Mouse (Mus musculus): ENCODE results near the gene Smtnl2. TPM values are rescaled to one million over a fixed set of nuclear protein-coding genes. Genes with fewer than 3 reads are reported as not detected.

Gene Smtnl2
- polyA plus RNA-seq, 1 experiment from 2014 or later = 8.0 TPM

- Histone ChIP-seq H3K27ac (replicated peaks; ENCODE audit: low read depth, low read length) (no peak overlapping the region), H3K9me3 (replicated peaks; ENCODE audit: control insufficient read depth, low read length) (no peaks in the 10 kb centered on the region), H3K36me3 (replicated peaks; ENCODE audit: control insufficient read depth, insufficient read depth, low read depth, low read length) (no peaks in the 10 kb centered on the region), H3K9ac (replicated peaks; ENCODE audit: low read length) (no peak overlapping the region), H3K4me2 (ENCODE audit: low read depth, low read length) (no peak overlapping the region), H3K4me1 (ENCODE audit: control insufficient read depth, insufficient read depth, low read length) (peaks cover 4% of the 10 kb centered on the region), H3K4me3 (ENCODE audit: low read depth, low read length) (no peak overlapping the region), H3K27me3 (ENCODE audit: control insufficient read depth, insufficient read depth, low read length) (no peaks in the 10 kb centered on the region)
- WGBS = 75% methylated on average over 7 of the region's 7 CpGs
- DNase-seq (ENCODE audit: low spot score) = no peak
- no peak for ATAC-seq (replicated peaks; ENCODE audit: insufficient number of reproducible peaks, low FRiP score, low TSS enrichment, low read depth)
Observed at GRCm38 (mm10) chr11:72413016-72413415, 1.5 kb upstream of the Smtnl2 start.

- no peak overlapping the region for H3K27ac ChIP-seq (replicated peaks; ENCODE audit: low read depth, low read length)
- H3K4me2 ChIP-seq (ENCODE audit: low read depth, low read length) = peak overlapping the region; percentile 95
- no peaks in the 10 kb centered on the region for H3K9me3 ChIP-seq (replicated peaks; ENCODE audit: control insufficient read depth, low read length)
- ATAC-seq (replicated peaks; ENCODE audit: insufficient number of reproducible peaks, low FRiP score, low TSS enrichment, low read depth) (no peak), DNase-seq (ENCODE audit: low spot score) (no peak)
- peak overlapping the region; percentile 64 for H3K4me3 ChIP-seq (ENCODE audit: low read depth, low read length)
- no peaks in the 10 kb centered on the region for H3K27me3 ChIP-seq (ENCODE audit: control insufficient read depth, insufficient read depth, low read length)
- 0 out of 2 replicates have a peak, but pooled peaks cover 2% of the 10 kb centered on the region for H3K4me1 ChIP-seq (ENCODE audit: control insufficient read depth, insufficient read depth, low read length)
- H3K36me3 ChIP-seq (replicated peaks; ENCODE audit: control insufficient read depth, insufficient read depth, low read depth, low read length) = no peaks in the 10 kb centered on the region
- WGBS = 32% methylated on average over 9 of the region's 9 CpGs
- H3K9ac ChIP-seq (replicated peaks; ENCODE audit: low read length) = no peak overlapping the region
Observed at GRCm38 (mm10) chr11:72411945-72412344, 432 bp upstream of the Smtnl2 start.

GRCm38 (mm10) chr11:72410521-72411092 lies 906 bp downstream of the Smtnl2 start:
- 0 out of 2 replicates have a peak, but pooled peaks have one; percentile 8 for ATAC-seq (replicated peaks; ENCODE audit: insufficient number of reproducible peaks, low FRiP score, low TSS enrichment, low read depth)
- no peak overlapping the region for H3K27ac ChIP-seq (replicated peaks; ENCODE audit: low read depth, low read length)

GRCm38 (mm10) chr11:72409649-72410385 lies 1.7 kb downstream of the Smtnl2 start:
- no peak overlapping the region for H3K4me3 ChIP-seq (ENCODE audit: low read depth, low read length)
- H3K27me3 ChIP-seq (ENCODE audit: control insufficient read depth, insufficient read depth, low read length) = no peaks in the 10 kb centered on the region
- H3K9ac ChIP-seq (replicated peaks; ENCODE audit: low read length) = no peak overlapping the region
- H3K9me3 ChIP-seq (replicated peaks; ENCODE audit: control insufficient read depth, low read length) = no peaks in the 10 kb centered on the region
- H3K27ac ChIP-seq (replicated peaks; ENCODE audit: low read depth, low read length) = no peak overlapping the region
- ATAC-seq (replicated peaks; ENCODE audit: insufficient number of reproducible peaks, low FRiP score, low TSS enrichment, low read depth) (no peak), DNase-seq (ENCODE audit: low spot score) (no peak)
- H3K36me3 ChIP-seq (replicated peaks; ENCODE audit: control insufficient read depth, insufficient read depth, low read depth, low read length) = no peaks in the 10 kb centered on the region
- H3K4me1 ChIP-seq (ENCODE audit: control insufficient read depth, insufficient read depth, low read length) = 0 out of 2 replicates have a peak, but pooled peaks cover 2% of the 10 kb centered on the region
- H3K4me2 ChIP-seq (ENCODE audit: low read depth, low read length) = peak overlapping the region; percentile 95; the same call in 1 of the 2 replicates
- 70% methylated on average over 12 of the region's 12 CpGs for WGBS

More at GRCm38 (mm10) chr11:72410521-72411092, 906 bp downstream of the Smtnl2 start:
- Histone ChIP-seq H3K4me2 (ENCODE audit: low read depth, low read length) (peak overlapping the region; percentile 95), H3K36me3 (replicated peaks; ENCODE audit: control insufficient read depth, insufficient read depth, low read depth, low read length) (no peaks in the 10 kb centered on the region), H3K9me3 (replicated peaks; ENCODE audit: control insufficient read depth, low read length) (no peaks in the 10 kb centered on the region), H3K9ac (replicated peaks; ENCODE audit: low read length) (peak overlapping the region; percentile 10; the same call in 1 of the 2 replicates), H3K27me3 (ENCODE audit: control insufficient read depth, insufficient read depth, low read length) (no peaks in the 10 kb centered on the region), H3K4me3 (ENCODE audit: low read depth, low read length) (peak overlapping the region; percentile 64), H3K4me1 (ENCODE audit: control insufficient read depth, insufficient read depth, low read length) (0 out of 2 replicates have a peak, but pooled peaks cover 2% of the 10 kb centered on the region)
- under 1% methylated on average over 25 of the region's 25 CpGs for WGBS
- DNase-seq (ENCODE audit: low spot score) = peak; percentile 14

- H3K4me3 ChIP-seq (ENCODE audit: low read depth, low read length) = no peak overlapping the region
- H3K4me2 ChIP-seq (ENCODE audit: low read depth, low read length) = no peak overlapping the region
- no peaks in the 10 kb centered on the region for H3K27me3 ChIP-seq (ENCODE audit: control insufficient read depth, insufficient read depth, low read length)
- H3K9ac ChIP-seq (replicated peaks; ENCODE audit: low read length) = no peak overlapping the region
- H3K4me1 ChIP-seq (ENCODE audit: control insufficient read depth, insufficient read depth, low read length) = 0 out of 2 replicates have a peak, but pooled peaks cover 2% of the 10 kb centered on the region
- no peaks in the 10 kb centered on the region for H3K9me3 ChIP-seq (replicated peaks; ENCODE audit: control insufficient read depth, low read length)
- no peak overlapping the region for H3K27ac ChIP-seq (replicated peaks; ENCODE audit: low read depth, low read length)
- ATAC-seq (replicated peaks; ENCODE audit: insufficient number of reproducible peaks, low FRiP score, low TSS enrichment, low read depth) = no peak
- DNase-seq (ENCODE audit: low spot score) = no peak
- no peaks in the 10 kb centered on the region for H3K36me3 ChIP-seq (replicated peaks; ENCODE audit: control insufficient read depth, insufficient read depth, low read depth, low read length)
- WGBS = 59% methylated on average over 9 of the region's 9 CpGs
Observed at GRCm38 (mm10) chr11:72408451-72409170, 2.9 kb downstream of the Smtnl2 start.

GRCm38 (mm10) chr11:72407574-72407973 lies 3.9 kb downstream of the Smtnl2 start:
- Histone ChIP-seq H3K4me1 (ENCODE audit: control insufficient read depth, insufficient read depth, low read length) (0 out of 2 replicates have a peak, but pooled peaks cover 2% of the 10 kb centered on the region), H3K27me3 (ENCODE audit: control insufficient read depth, insufficient read depth, low read length) (no peaks in the 10 kb centered on the region), H3K4me3 (ENCODE audit: low read depth, low read length) (no peak overlapping the region), H3K9me3 (replicated peaks; ENCODE audit: control insufficient read depth, low read length) (no peaks in the 10 kb centered on the region), H3K9ac (replicated peaks; ENCODE audit: low read length) (no peak overlapping the region), H3K4me2 (ENCODE audit: low read depth, low read length) (no peak overlapping the region), H3K27ac (replicated peaks; ENCODE audit: low read depth, low read length) (no peak overlapping the region), H3K36me3 (replicated peaks; ENCODE audit: control insufficient read depth, insufficient read depth, low read depth, low read length) (no peaks in the 10 kb centered on the region)
- WGBS = 13% methylated on average over 7 of the region's 7 CpGs
- ATAC-seq (replicated peaks; ENCODE audit: insufficient number of reproducible peaks, low FRiP score, low TSS enrichment, low read depth) = no peak
- no peak for DNase-seq (ENCODE audit: low spot score)

GRCm38 (mm10) chr11:72407081-72407480 lies 4.4 kb downstream of the Smtnl2 start:
- 19% methylated on average over 3 of the region's 3 CpGs for WGBS
- Histone ChIP-seq H3K27ac (replicated peaks; ENCODE audit: low read depth, low read length) (no peak overlapping the region), H3K4me1 (ENCODE audit: control insufficient read depth, insufficient read depth, low read length) (0 out of 2 replicates have a peak, but pooled peaks cover 2% of the 10 kb centered on the region), H3K9me3 (replicated peaks; ENCODE audit: control insufficient read depth, low read length) (no peaks in the 10 kb centered on the region), H3K4me3 (ENCODE audit: low read depth, low read length) (no peak overlapping the region), H3K36me3 (replicated peaks; ENCODE audit: control insufficient read depth, insufficient read depth, low read depth, low read length) (no peaks in the 10 kb centered on the region), H3K27me3 (ENCODE audit: control insufficient read depth, insufficient read depth, low read length) (no peaks in the 10 kb centered on the region), H3K4me2 (ENCODE audit: low read depth, low read length) (no peak overlapping the region), H3K9ac (replicated peaks; ENCODE audit: low read length) (no peak overlapping the region)
- ATAC-seq (replicated peaks; ENCODE audit: insufficient number of reproducible peaks, low FRiP score, low TSS enrichment, low read depth) (no peak), DNase-seq (ENCODE audit: low spot score) (no peak)

Measured in embryonic facial prominence, embryonic 11.5 days (tissue).